Mouse (Mus musculus) liver, embryonic 14.5 days (tissue): ENCODE measurements around the gene Rictor. TPM values are rescaled to one million over a fixed set of nuclear protein-coding genes. Genes with fewer than 3 reads are reported as not detected.
A peak's percentile ranks its signal among the peaks of the same experiment; 100 is the strongest.

ENCODE experiments used
- ATAC-seq: fragments of 200-750 bp; cut with Nextera tagmentation; 2 replicates; pipeline ENCODE4 v1.8.0; 2017; ENCODE audit warnings: moderate number of reproducible peaks, mild to moderate bottlenecking, moderate library complexity; ENCODE audit not compliant: insufficient read depth
- DNase-seq, 3 experiments: peaks; one replicate each; pipeline ENCODE4 v3.0.0-alpha.2; 2012 to 2013; ENCODE audit warnings: low read depth in 3 of 3, low spot score in 3 of 3
- H3K27ac ChIP-seq: fragments of 300-500 bp; sonication (generic); 2 replicates; pipeline ENCODE4 v1.5.1; 2014; ENCODE audit warnings: moderate library complexity, mild to moderate bottlenecking, control low read depth, inconsistent platforms
- H3K27me3 ChIP-seq: fragments of 300-500 bp; sonication (generic); 2 replicates; pipeline ENCODE4 v1.6.1; 2014; ENCODE audit warnings: mild to moderate bottlenecking, low read length, moderate library complexity; ENCODE audit not compliant: control insufficient read depth, insufficient read depth
- H3K36me3 ChIP-seq: fragments of 300-500 bp; sonication (generic); replicated peaks from 2 replicates; pipeline ENCODE4 v1.6.1; 2014; ENCODE audit warnings: low read depth; ENCODE audit not compliant: control insufficient read depth, insufficient read depth
- H3K4me1 ChIP-seq, 2 experiments: fragments of 200-500 bp in 1 of 2; fragments of 300-500 bp in 1 of 2; sonication (generic) in 1 of 2; replicated peaks; 2 replicates each; pipeline ENCODE4 v1.6.1; 2012 to 2014; ENCODE audit warnings: antibody characterized with exemption in 1 of 2, inconsistent platforms in 1 of 2, low read length in 1 of 2; ENCODE audit not compliant: control insufficient read depth in 2 of 2, insufficient read depth in 2 of 2
- H3K4me2 ChIP-seq: fragments of 300-500 bp; sonication (generic); 2 replicates; pipeline ENCODE4 v1.6.1; 2014; ENCODE audit warnings: low read depth, mild to moderate bottlenecking, control low read depth, moderate library complexity
- H3K4me3 ChIP-seq, 2 experiments: fragments of 200-500 bp in 1 of 2; fragments of 300-500 bp in 1 of 2; sonication (generic) in 1 of 2; 2 replicates each; pipeline ENCODE4 v1.5.1; 2012 to 2014; ENCODE audit warnings: low read depth in 2 of 2, low read length in 2 of 2, mild to moderate bottlenecking in 2 of 2, control low read depth in 1 of 2, inconsistent platforms in 1 of 2, moderate library complexity in 1 of 2; ENCODE audit not compliant: insufficient read depth in 1 of 2
- H3K9ac ChIP-seq: fragments of 300-500 bp; sonication (generic); replicated peaks from 2 replicates; pipeline ENCODE4 v1.6.1; 2014; ENCODE audit warnings: mild to moderate bottlenecking, control low read depth, moderate library complexity
- H3K9me3 ChIP-seq: fragments of 300-500 bp; sonication (generic); 2 replicates; pipeline ENCODE4 v1.6.1; 2016; ENCODE audit warnings: low read length, mixed read lengths; ENCODE audit not compliant: control insufficient read depth
- CTCF ChIP-seq: IDR thresholded peaks from 2 replicates; pipeline ENCODE4 v1.5.1; 2016; ENCODE audit warnings: antibody characterized with exemption, low read depth, control low read depth
- EP300 ChIP-seq: IDR thresholded peaks from 2 replicates; pipeline ENCODE4 v1.6.1; 2016; ENCODE audit warnings: antibody characterized with exemption, low read depth
- WGBS: fragments of 180-500 bp; shearing (Covaris S2); extraction: QIAGEN DNeasy Blood & Tissue Kit; methylation state at CpG from one replicate; pipeline ENCODE4 v1.1.7; 2014; ENCODE audit not compliant: insufficient replicate concordance; 5-methylcytosine and 5-hydroxymethylcytosine counted together
- polyA plus RNA-seq, 2 experiments: library from polyadenylated mRNA; depleted of rRNA in 1 of 2; stranded (reverse) in 1 of 2; unstranded in 1 of 2; fragments of >200 nt; fragmentation: Nextera tagmentation in 1 of 2; extraction: Ambion mirVana in 1 of 2; gene quantifications; 2 replicates each; pipeline versions ENCODE4 v1.2.1 to v1.2.3; 2012 to 2014

Rictor gene
- 3.3 and 4.4 TPM in 2 replicates for polyA plus RNA-seq (2012; rRNA removed)
- 12.7 and 14.2 TPM in 2 replicates for polyA plus RNA-seq (2014; fragmentation: Nextera tagmentation; extraction: Ambion mirVana)

DNA sequence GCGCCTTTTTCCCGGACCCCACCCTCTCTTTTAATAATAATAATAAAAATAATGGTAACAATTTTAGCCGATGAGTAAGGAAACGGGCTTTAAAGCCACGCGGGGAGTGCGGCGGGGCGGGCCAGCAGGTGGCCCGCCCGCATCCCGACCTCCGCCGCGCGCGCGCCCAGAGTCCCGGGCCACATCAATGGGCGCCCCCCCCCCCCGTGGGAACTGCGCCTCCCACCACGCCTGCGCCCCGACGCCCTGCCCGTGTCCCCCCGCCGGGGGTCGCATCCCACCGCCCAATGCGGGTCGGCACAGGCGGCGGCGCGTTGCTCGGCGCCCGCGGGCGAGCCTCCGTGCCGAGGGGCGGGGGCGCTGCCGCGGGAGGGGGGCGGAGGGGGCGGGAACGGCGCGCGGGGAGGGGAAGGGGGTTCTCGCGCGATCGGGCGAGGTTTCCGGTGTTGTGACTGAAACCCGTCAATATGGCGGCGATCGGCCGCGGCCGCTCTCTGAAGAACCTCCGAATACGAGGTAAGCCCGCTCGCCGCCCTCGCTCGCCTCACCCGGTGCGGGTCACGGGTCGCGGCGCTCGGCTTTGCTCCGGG, at the start of gene Rictor:
Rictor (plus strand) TSS at position 444 of the 590 bp plus-strand sequence.
- peak; percentile 73 for ATAC-seq
- peak within 1 kb of the TSS; percentile 78 for H3K4me2 ChIP-seq

DNA sequence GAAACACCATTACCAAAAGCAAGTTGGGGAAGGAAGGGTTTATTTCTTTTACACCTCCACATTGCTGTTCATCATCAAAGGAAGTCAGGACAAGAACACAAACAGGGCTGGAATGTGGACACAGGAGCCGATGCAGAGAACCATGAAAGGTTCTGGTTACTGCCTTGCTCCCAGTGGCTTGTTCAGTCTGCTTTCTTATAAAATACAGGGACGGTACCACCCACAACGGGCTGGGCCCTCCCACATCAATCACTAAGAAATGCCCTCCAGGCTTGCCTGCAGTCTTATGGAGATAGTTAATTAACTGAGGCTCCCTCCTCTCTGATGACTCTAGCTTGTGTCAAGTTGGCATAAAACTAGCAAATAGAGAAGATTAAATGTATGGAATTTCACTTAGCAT, 46.2 kb upstream of the Rictor start:
- WGBS: 54% methylated on average over 3 of the region's 3 CpGs
- Histone ChIP-seq H3K9ac (no peak overlapping the region), H3K9me3 (no peaks in the 10 kb centered on the region), H3K4me2 (no peak overlapping the region), H3K27me3 (no peaks in the 10 kb centered on the region), H3K4me3 (no peak overlapping the region), H3K4me1 (peaks cover 11 to 19% of the 10 kb centered on the region in 2 experiments), H3K36me3 (no peaks in the 10 kb centered on the region), H3K27ac (no peak overlapping the region)
- ATAC-seq (no peak), DNase-seq (no peak)
- TF ChIP-seq EP300 (no peak), CTCF (no peak)

More for the DNA sequence above, at the start of gene Rictor:
- Histone ChIP-seq H3K9ac (peak within 1 kb of the TSS; percentile 94), H3K27ac (peak within 1 kb of the TSS; percentile 88), H3K4me3 (peak within 1 kb of the TSS; percentile 85 to 95), H3K9me3 (no peaks in the 10 kb centered on the region), H3K27me3 (no peaks in the 10 kb centered on the region), H3K4me1 (peaks cover 30 to 41% of the 10 kb centered on the region in 2 experiments), H3K36me3 (no peaks in the 10 kb centered on the region)
- TF ChIP-seq EP300 (no peak), CTCF (no peak)
- DNase-seq: peak; percentile 67 to 70 (median 69)
- under 1% methylated on average over 65 of the region's 82 CpGs for WGBS

DNA sequence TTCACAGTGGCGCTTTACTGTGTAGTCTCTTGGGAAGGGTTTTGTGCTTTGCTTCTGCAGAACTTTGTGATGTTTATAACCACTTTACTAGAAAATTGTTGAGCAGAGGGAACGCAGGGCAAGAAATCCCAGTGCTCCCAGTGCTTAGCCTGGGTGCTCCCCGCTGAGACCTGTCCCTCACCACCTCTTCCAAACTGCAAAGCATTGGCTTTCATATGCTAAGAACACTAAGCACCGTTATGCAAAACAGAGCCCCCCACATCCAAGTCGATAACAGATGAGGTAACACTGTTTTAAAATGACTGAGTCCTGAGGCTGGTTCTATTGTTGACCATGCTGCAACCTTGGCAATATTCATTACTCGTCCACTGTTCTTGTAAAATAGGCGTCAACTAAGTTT, 44.2 kb upstream of the Rictor start:
- Histone ChIP-seq H3K4me2 (no peak overlapping the region), H3K9ac (no peak overlapping the region), H3K9me3 (no peaks in the 10 kb centered on the region), H3K4me1 (peaks cover 2 to 15% of the 10 kb centered on the region in 2 experiments), H3K36me3 (no peaks in the 10 kb centered on the region), H3K27me3 (no peaks in the 10 kb centered on the region), H3K4me3 (no peak overlapping the region), H3K27ac (no peak overlapping the region)
- WGBS: 64% methylated on average over 7 of the region's 7 CpGs
- DNase-seq (no peak), ATAC-seq (no peak)
- TF ChIP-seq EP300 (no peak), CTCF (no peak)

DNA sequence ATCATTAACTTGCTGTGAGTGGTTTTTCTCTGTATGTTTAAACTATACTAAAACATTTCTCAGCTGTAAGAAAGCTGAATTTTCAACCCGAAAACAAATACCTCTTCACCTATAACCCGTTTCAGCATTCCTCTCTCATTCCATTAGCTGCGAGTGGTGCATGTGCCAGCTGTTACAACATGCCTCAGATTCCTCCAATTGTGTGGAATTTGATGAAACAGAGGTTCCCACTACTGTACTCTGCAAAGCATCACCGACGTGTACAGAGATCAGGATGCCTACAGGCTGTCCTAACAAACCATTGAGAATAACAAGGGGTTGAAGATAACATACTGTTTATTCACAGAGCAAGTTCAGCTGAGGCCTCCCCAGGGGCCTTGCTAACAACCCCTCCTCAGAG, 42.1 kb upstream of the Rictor start:
- no peak for ATAC-seq
- WGBS: 57% methylated on average over 5 of the region's 5 CpGs

DNA sequence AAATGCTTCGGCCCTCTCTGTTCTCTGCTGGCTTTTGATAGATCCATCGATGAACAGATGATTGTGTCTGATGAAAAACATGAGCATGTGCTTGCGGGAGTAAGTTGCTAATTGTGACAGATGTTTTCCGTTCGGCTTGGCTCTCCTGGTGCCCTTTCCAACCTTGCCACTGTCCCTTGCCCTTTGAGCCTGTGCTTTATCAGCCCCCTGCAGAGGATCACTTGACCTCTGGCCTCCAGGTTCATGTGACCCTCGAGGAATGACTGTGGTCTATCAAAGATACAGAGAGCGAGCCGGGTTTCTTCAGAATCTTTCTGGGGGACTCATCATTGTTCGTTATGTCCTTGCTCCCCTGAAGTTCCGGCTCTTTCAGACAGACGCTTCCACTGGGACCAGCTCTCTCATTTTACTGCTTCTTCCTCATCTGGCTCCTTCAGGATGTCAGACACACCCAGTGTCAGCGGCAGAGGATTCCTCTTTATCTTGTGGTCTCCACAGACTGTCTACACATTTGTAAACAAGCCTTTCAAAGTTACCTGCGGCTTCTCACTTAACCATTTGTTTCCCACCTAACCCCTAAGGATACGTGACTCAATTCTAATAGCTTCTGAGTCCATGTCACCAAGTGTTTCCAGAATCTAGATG, 39.3 kb upstream of the Rictor start:
- Histone ChIP-seq H3K27me3 (no peaks in the 10 kb centered on the region), H3K9me3 (no peaks in the 10 kb centered on the region), H3K4me1 (peaks cover 0 to 14% of the 10 kb centered on the region in 2 experiments), H3K4me2 (no peak overlapping the region), H3K27ac (no peak overlapping the region), H3K36me3 (no peaks in the 10 kb centered on the region), H3K4me3 (no peak overlapping the region), H3K9ac (no peak overlapping the region; the same call in 1 of the 2 replicates)
- WGBS: 32% methylated on average over 14 of the region's 14 CpGs
- DNase-seq: no peak
- no peak; the same call in 1 of the 2 replicates for ATAC-seq
- TF ChIP-seq EP300 (no peak), CTCF (no peak)

More for the DNA sequence above, 42.1 kb upstream of the Rictor start:
- DNase-seq: no peak
- Histone ChIP-seq H3K9me3 (no peaks in the 10 kb centered on the region), H3K4me2 (no peak overlapping the region), H3K4me1 (peaks cover 0 to 14% of the 10 kb centered on the region in 2 experiments), H3K27ac (no peak overlapping the region), H3K4me3 (no peak overlapping the region), H3K9ac (no peak overlapping the region), H3K36me3 (no peaks in the 10 kb centered on the region), H3K27me3 (no peaks in the 10 kb centered on the region)
- no peak for TF ChIP-seq CTCF
- TF ChIP-seq EP300: no peak
